Mouse (Mus musculus) CH12.LX (cell line): ENCODE measurements around the gene Ntm. TPM values are rescaled to one million over a fixed set of nuclear protein-coding genes. Genes with fewer than 3 reads are reported as not detected.

Source experiments
- DNase-seq: peaks from one replicate; pipeline ENCODE4 v3.0.0-alpha.2; 2013; ENCODE audit errors: extremely low read depth
- H3K27ac ChIP-seq: 2 replicates; pipeline ENCODE4 v1.5.1; 2012; ENCODE audit warnings: low read depth, mild to moderate bottlenecking, control low read depth, moderate library complexity; ENCODE audit not compliant: insufficient read depth
- H3K27me3 ChIP-seq: replicated peaks from 2 replicates; pipeline ENCODE3; 2012; ENCODE audit warnings: inconsistent platforms
- H3K36me3 ChIP-seq, 2 experiments: replicated peaks in 1 of 2; 2 replicates each; pipeline versions ENCODE3 to v1.6.1; 2012; ENCODE audit warnings: inconsistent platforms in 1 of 2, low read length in 1 of 2, mild to moderate bottlenecking in 1 of 2, mixed read lengths in 1 of 2, moderate library complexity in 1 of 2; ENCODE audit not compliant: control insufficient read depth in 1 of 2, insufficient read depth in 1 of 2
- H3K4me1 ChIP-seq, 2 experiments: 2 replicates each; pipeline ENCODE4 v1.6.1; 2012; ENCODE audit warnings: inconsistent platforms in 1 of 2, moderate library complexity in 1 of 2; ENCODE audit not compliant: insufficient read depth in 2 of 2, control insufficient read depth in 1 of 2
- H3K4me2 ChIP-seq: 2 replicates; pipeline ENCODE4 v1.6.1; 2012; ENCODE audit warnings: low read depth, mild to moderate bottlenecking, control low read depth; ENCODE audit not compliant: poor library complexity, insufficient read depth, severe bottlenecking
- H3K4me3 ChIP-seq, 3 experiments: fragments of 150-350 bp in 1 of 3; sonication (generic) in 1 of 3; replicated peaks in 1 of 3; 2 replicates each; pipeline versions ENCODE3 to v1.5.1; 2011 to 2012; ENCODE audit warnings: low read depth in 2 of 3, low read length in 2 of 3, mild to moderate bottlenecking in 2 of 3, moderate library complexity in 2 of 3, control low read depth in 1 of 3, improper control_type of control experiment in 1 of 3, inconsistent platforms in 1 of 3, mixed read lengths in 1 of 3; ENCODE audit not compliant: poor library complexity in 1 of 3
- H3K79me2 ChIP-seq: replicated peaks from 2 replicates; pipeline ENCODE4 v1.6.1; 2012; ENCODE audit warnings: mild to moderate bottlenecking, moderate library complexity; ENCODE audit not compliant: control insufficient read depth, poor library complexity, insufficient read depth, severe bottlenecking; ENCODE audit errors: extremely low read depth
- H3K9ac ChIP-seq: 2 replicates; pipeline ENCODE4 v1.6.1; 2012; ENCODE audit warnings: low read depth, mild to moderate bottlenecking, control low read depth, moderate library complexity; ENCODE audit not compliant: insufficient read depth
- H3K9me3 ChIP-seq: replicated peaks from 2 replicates; pipeline ENCODE3; 2012; ENCODE audit warnings: low read length, inconsistent platforms, mixed read lengths
- BHLHE40 ChIP-seq: IDR thresholded peaks from 2 replicates; pipeline ENCODE4 v1.6.1; 2011; ENCODE audit warnings: mild to moderate bottlenecking, low read depth, low read length, improper control_type of control experiment
- CHD2 ChIP-seq: IDR thresholded peaks from 2 replicates; pipeline ENCODE4 v1.6.1; 2011; ENCODE audit warnings: low read length, improper control_type of control experiment
- CTCF ChIP-seq, 2 experiments: IDR thresholded peaks in 1 of 2; conservative IDR thresholded peaks in 1 of 2; 2 replicates each; pipeline ENCODE4 v1.5.1; 2011 to 2012; ENCODE audit warnings: low read depth in 2 of 2, low read length in 2 of 2, improper control_type of control experiment in 1 of 2, inconsistent platforms in 1 of 2, mild to moderate bottlenecking in 1 of 2, moderate library complexity in 1 of 2
- E2F4 ChIP-seq: IDR thresholded peaks from 2 replicates; pipeline ENCODE4 v1.6.1; 2011; ENCODE audit warnings: low read depth, low read length, improper control_type of control experiment; ENCODE audit not compliant: insufficient replicate concordance
- ELF1 ChIP-seq: IDR thresholded peaks from 2 replicates; pipeline ENCODE4 v1.6.1; 2014; ENCODE audit warnings: low read depth, mild to moderate bottlenecking, inconsistent platforms, low read length, improper control_type of control experiment
- EP300 ChIP-seq: IDR thresholded peaks from 2 replicates; pipeline ENCODE4 v1.6.1; 2011; ENCODE audit warnings: low read length, improper control_type of control experiment
- GABPA ChIP-seq: IDR thresholded peaks from 2 replicates; pipeline ENCODE4 v1.6.1; 2012; ENCODE audit warnings: low read depth, low read length, improper control_type of control experiment, inconsistent platforms; ENCODE audit not compliant: insufficient replicate concordance
- KAT2A ChIP-seq: IDR thresholded peaks from 2 replicates; pipeline ENCODE4 v1.6.1; 2012; ENCODE audit warnings: low read length, improper control_type of control experiment, inconsistent platforms; ENCODE audit not compliant: insufficient replicate concordance
- MAZ ChIP-seq: IDR thresholded peaks from 2 replicates; pipeline ENCODE4 v1.6.1; 2012; ENCODE audit warnings: low read depth, mild to moderate bottlenecking, inconsistent platforms, low read length, improper control_type of control experiment, moderate library complexity
- MXI1 ChIP-seq: IDR thresholded peaks from 2 replicates; pipeline ENCODE4 v1.6.1; 2011; ENCODE audit warnings: mild to moderate bottlenecking, low read depth, low read length, improper control_type of control experiment
- NELFE ChIP-seq: IDR thresholded peaks from 2 replicates; pipeline ENCODE4 v1.6.1; 2011; ENCODE audit warnings: low read depth, low read length, improper control_type of control experiment
- NRF1 ChIP-seq: IDR thresholded peaks from 2 replicates; pipeline ENCODE4 v1.6.1; 2014; ENCODE audit warnings: low read depth, mild to moderate bottlenecking, inconsistent platforms, low read length, improper control_type of control experiment, moderate library complexity
- POLR2A ChIP-seq: IDR thresholded peaks from 2 replicates; pipeline ENCODE4 v1.6.1; 2011; ENCODE audit warnings: low read depth, mild to moderate bottlenecking, improper control_type of control experiment, low read length
- RCOR1 ChIP-seq: conservative IDR thresholded peaks from 2 replicates; pipeline ENCODE4 v1.6.1; 2012; ENCODE audit warnings: low read depth, mild to moderate bottlenecking, inconsistent platforms, low read length, improper control_type of control experiment
- SIN3A ChIP-seq: IDR thresholded peaks from 2 replicates; pipeline ENCODE4 v1.6.1; 2012; ENCODE audit warnings: low read length, improper control_type of control experiment, inconsistent platforms
- SMC3 ChIP-seq: IDR thresholded peaks from 2 replicates; pipeline ENCODE4 v1.6.1; 2011; ENCODE audit warnings: low read depth, low read length, improper control_type of control experiment
- TCF12 ChIP-seq: IDR thresholded peaks from 2 replicates; pipeline ENCODE4 v1.6.1; 2014; ENCODE audit warnings: low read depth, mild to moderate bottlenecking, inconsistent platforms, low read length, improper control_type of control experiment
- USF2 ChIP-seq: conservative IDR thresholded peaks from 2 replicates; pipeline ENCODE4 v1.6.1; 2011; ENCODE audit warnings: low read depth, low read length, improper control_type of control experiment
- ZC3H11A ChIP-seq: IDR thresholded peaks from 2 replicates; pipeline ENCODE4 v1.6.1; 2012; ENCODE audit warnings: low read depth, mild to moderate bottlenecking, inconsistent platforms, low read length, improper control_type of control experiment
- ZKSCAN1 ChIP-seq: IDR thresholded peaks from 2 replicates; pipeline ENCODE4 v1.6.1; 2012; ENCODE audit warnings: low read depth, inconsistent platforms, low read length, improper control_type of control experiment, borderline replicate concordance
- ZMIZ1 ChIP-seq: IDR thresholded peaks from 2 replicates; pipeline ENCODE4 v1.6.1; 2012; ENCODE audit warnings: low read depth, mild to moderate bottlenecking, inconsistent platforms, low read length, improper control_type of control experiment
- ZNF384 ChIP-seq: IDR thresholded peaks from 2 replicates; pipeline ENCODE4 v1.6.1; 2012; ENCODE audit warnings: low read depth, low read length, improper control_type of control experiment, inconsistent platforms
- dilution Hi-C: fragments of 300-500 bp; cut with MboI; formaldehyde crosslinking; loops from 2 replicates; pipeline ENCODE4 v1.14.3; 2020; ENCODE audit warnings: low sequenced_read_pairs; ENCODE audit not compliant: extremely low pct_unique_long_range_greater_than_20kb, extremely low pct_ligation_motif_present
- in situ Hi-C: fragments of 300-500 bp; cut with MboI; formaldehyde crosslinking; loops from 3 replicates; pipeline ENCODE4 v1.14.3; 2019; ENCODE audit warnings: low sequenced_read_pairs, low pct_ligation_motif_present, low pct_unique_long_range_greater_than_20kb, mixed read lengths
- polyA plus RNA-seq: library from polyadenylated mRNA; unstranded; fragments of >175 nt; gene quantifications from 2 replicates; pipeline ENCODE4 v1.2.1, GENCODE M21; 2012; ENCODE audit warnings: low read depth; ENCODE audit not compliant: insufficient read length
- total RNA-seq, 2 experiments: library from RNA; depleted of rRNA; stranded (reverse); fragments of 300-350 nt in 1 of 2; fragments of >200 nt in 1 of 2; gene quantifications; 2 replicates each; pipeline ENCODE4 v1.2.3; 2012 to 2014

The Ntm gene
- total and polyA plus RNA-seq, 3 experiments, result not detected

GRCm38 (mm10) chr9:29092443-29092842 lies 870.5 kb downstream of the Ntm start:
- no peak for DNase-seq
- H3K36me3 ChIP-seq, result no peaks in the 10 kb centered on the region
- no peak overlapping the region for H3K4me3 ChIP-seq
- in situ Hi-C loops (no loop called here), dilution Hi-C loops (no loop called here)
- H3K27ac ChIP-seq, result no peak overlapping the region
- no peaks in the 10 kb centered on the region for H3K79me2 ChIP-seq
- no peaks in the 10 kb centered on the region for H3K4me1 ChIP-seq
- H3K9ac ChIP-seq, result no peak overlapping the region
- no peaks in the 10 kb centered on the region for H3K27me3 ChIP-seq
- peaks cover 52% of the 10 kb centered on the region for H3K9me3 ChIP-seq
- TF ChIP-seq CTCF (conservative IDR thresholded peaks at IDR 0.05 in 1 of 2, IDR thresholded peaks at IDR 0.05 in 1 of 2; ENCODE audit: low read depth in 2 of 2, low read length in 2 of 2) (no peak), ZMIZ1 (no peak), SIN3A (no peak), ZNF384 (no peak), CHD2 (no peak), KAT2A (no peak), BHLHE40 (no peak), E2F4 (no peak), SMC3 (no peak), RCOR1 (no peak), ELF1 (no peak), NELFE (no peak), ZKSCAN1 (no peak), NRF1 (no peak), MAZ (no peak), USF2 (no peak), ZC3H11A (no peak), EP300 (no peak), MXI1 (no peak), TCF12 (no peak)
- no peak overlapping the region for H3K4me2 ChIP-seq

DNA sequence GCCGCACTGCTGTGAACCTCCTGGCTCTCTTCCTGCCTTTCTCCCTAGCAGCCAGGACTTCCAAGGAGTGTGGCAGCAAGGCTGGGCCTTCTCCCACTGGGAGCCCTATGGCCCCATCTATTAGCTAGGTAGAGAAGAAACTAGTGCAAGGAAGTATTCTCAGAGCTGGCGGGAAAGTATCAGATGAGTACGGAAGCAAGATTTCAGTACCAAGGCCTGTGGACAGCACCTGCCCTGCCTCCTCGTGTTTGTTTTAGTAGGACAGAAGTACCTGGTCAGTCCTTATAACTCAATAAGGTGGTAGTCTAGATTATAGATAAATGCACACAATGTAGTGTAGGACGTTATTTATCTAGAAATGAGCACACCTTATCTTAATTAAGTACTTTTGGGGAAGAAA lies 874.3 kb downstream of the Ntm start:
- no peaks in the 10 kb centered on the region for H3K4me1 ChIP-seq
- no peaks in the 10 kb centered on the region for H3K36me3 ChIP-seq
- no peaks in the 10 kb centered on the region for H3K27me3 ChIP-seq
- peaks cover 55% of the 10 kb centered on the region for H3K9me3 ChIP-seq
- in situ Hi-C loops (no loop called here), dilution Hi-C loops (no loop called here)
- DNase-seq, result no peak
- no peak overlapping the region for H3K4me2 ChIP-seq
- H3K27ac ChIP-seq, result no peak overlapping the region
- H3K4me3 ChIP-seq, result no peak overlapping the region
- H3K9ac ChIP-seq, result no peak overlapping the region
- no peaks in the 10 kb centered on the region for H3K79me2 ChIP-seq
- TF ChIP-seq KAT2A (no peak), GABPA (no peak), MAZ (no peak), CHD2 (no peak), USF2 (no peak), POLR2A (no peak)
